Mouse (Mus musculus) hematopoietic stem cell, adult 5-6 weeks (primary cell): ENCODE data around the gene Zfp800. TPM values are rescaled to one million over a fixed set of nuclear protein-coding genes. Genes with fewer than 3 reads are reported as not detected.
A peak's percentile ranks its signal among the peaks of the same experiment; 100 is the strongest.

ENCODE experiments used
- ATAC-seq, 2 experiments: fragments of 125-278 bp in 1 of 2; replicated peaks in 1 of 2; 2 replicates each; pipeline ENCODE4 v1.8.0; 2016 to 2017; ENCODE audit warnings: inconsistent platforms in 2 of 2, mild to moderate bottlenecking in 2 of 2, moderate number of reproducible peaks in 2 of 2, low read depth in 1 of 2, moderate TSS enrichment in 1 of 2; ENCODE audit not compliant: low FRiP score in 2 of 2, poor library complexity in 2 of 2, severe bottlenecking in 2 of 2, insufficient read depth in 1 of 2, low TSS enrichment in 1 of 2
- total RNA-seq: library from RNA; stranded (forward); fragments of 172-1452, 232-1000 nt; gene quantifications from 2 replicates; pipeline ENCODE4 v1.2.3, GENCODE M21; 2017

The Zfp800 gene
- total RNA-seq: 57.5 and 78.1 TPM in 2 replicates

DNA sequence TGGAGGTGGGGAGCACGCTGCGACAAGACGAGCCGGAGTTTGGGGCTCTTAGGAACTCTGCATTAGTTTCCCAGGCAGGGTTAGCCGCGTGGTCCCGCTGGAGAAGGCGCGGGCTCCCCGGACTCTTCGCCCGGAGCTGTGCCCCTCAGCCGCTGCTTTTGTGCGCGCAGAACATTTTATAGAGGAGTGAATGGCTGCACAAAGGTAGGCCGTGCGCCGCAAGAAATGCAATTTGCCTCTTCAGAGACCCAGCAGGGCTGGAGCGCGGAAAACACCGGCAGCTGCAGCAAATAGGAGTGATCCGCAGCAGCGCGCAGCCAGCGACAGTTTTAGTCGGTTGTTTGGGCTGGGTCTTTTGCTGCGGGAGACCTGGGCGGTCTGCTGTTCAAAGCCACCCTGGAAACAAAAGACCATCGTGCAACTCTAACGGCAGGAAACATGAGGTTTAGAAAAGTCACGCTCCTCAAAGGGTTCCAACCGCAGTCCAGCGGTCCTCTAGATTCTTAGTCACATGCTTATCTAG is at the start of gene Zfp800:
Gene Zfp800 (minus strand): TSS at position 325 of the 523 bp plus-strand sequence.
- peak; percentile 54 to 58 for ATAC-seq

DNA sequence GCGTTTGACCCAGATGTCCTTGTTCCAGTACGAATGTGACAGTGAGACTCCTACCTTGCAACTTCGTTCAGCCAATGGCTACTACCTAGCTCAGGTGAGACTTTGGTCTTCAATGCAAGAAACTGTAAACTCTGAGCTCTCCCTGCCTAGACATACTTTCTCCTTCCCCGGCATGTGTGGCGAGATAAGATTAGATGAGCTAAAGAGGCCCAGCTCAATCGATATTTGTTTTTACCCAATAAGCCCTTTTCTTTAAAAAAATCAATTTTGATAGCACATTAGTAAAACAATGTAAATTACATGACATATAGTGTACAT is 33.7 kb upstream of the Zfp800 start:
- no peak for ATAC-seq

DNA sequence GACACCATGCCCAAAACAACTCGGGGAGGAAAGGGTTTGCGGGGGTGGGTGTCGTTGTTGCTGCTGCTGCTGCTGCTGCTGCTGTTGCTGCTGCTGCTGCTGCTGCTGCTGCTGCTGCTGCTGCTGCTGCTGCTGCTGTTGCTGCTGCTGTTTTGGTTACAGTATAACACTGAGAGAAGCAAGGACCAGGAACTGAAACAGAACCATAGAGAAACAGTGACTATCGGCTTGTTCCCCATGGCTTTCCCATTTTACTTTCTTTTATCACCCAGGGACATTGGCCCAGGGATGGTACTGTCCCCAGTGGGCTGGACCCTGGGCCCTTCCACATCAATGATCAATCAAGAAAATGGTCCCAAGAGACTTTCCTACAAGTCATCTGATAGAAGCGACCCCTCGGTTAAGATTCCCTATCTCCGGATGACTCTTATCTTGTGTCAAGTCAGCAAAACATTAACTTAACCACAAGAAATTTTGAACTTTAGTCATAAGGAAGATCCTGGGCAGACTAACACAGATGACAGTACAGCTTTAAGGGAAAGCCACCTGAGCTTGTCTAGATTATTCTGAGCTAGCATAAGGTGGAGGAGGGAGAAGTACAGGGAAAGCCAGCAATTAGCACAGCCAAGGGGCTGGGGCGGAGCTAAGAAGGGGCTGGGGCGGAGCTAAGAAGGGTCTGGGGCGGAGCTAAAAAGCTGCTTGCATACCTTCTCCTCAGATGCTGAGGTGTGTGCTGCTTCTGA is 33.2 kb upstream of the Zfp800 start:
- ATAC-seq: no peak

DNA sequence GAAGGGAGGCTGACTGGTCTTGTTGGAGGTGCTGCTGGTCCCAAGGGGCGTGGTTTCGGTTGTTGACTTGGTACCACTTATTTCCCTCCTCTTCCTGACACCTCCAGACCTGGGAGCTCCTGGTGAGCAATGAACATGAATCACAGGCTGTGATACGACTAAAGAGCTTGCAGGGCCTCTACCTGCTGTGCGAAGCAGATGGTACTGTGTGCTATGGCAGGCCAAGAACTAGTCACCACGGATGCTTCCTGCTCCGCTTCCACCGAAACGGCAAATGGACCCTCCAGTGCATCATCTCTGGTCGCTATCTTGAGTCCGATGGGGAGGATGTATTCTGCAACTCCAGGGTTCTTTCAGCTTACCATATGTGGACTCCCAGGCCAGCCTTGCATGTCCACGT is 32.1 kb upstream of the Zfp800 start:
- no peak for ATAC-seq

DNA sequence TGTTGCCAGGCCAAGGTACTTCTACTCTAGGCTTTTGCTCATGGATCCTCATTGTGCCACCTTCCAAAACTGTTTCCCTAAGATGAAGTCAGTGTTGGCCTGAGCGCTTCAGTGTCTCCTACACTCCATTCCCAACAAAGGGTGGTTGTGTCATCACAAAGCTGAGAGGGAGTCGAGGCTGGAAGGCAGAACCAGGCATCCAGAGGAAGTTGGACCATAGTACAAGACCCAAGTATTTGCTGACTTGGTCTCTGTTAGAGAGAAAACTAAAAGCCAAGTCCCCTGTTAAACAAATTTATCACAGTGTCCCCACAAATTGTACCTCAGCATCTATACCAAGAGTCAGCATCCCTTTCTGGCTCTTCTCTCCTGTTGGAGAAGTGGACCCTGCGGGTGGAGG is 30.5 kb upstream of the Zfp800 start, which contains the start of gene Gcc1:
Gene Gcc1 (minus strand): TSS at position 101 of the 400 bp plus-strand sequence.
- ATAC-seq: no peak

DNA sequence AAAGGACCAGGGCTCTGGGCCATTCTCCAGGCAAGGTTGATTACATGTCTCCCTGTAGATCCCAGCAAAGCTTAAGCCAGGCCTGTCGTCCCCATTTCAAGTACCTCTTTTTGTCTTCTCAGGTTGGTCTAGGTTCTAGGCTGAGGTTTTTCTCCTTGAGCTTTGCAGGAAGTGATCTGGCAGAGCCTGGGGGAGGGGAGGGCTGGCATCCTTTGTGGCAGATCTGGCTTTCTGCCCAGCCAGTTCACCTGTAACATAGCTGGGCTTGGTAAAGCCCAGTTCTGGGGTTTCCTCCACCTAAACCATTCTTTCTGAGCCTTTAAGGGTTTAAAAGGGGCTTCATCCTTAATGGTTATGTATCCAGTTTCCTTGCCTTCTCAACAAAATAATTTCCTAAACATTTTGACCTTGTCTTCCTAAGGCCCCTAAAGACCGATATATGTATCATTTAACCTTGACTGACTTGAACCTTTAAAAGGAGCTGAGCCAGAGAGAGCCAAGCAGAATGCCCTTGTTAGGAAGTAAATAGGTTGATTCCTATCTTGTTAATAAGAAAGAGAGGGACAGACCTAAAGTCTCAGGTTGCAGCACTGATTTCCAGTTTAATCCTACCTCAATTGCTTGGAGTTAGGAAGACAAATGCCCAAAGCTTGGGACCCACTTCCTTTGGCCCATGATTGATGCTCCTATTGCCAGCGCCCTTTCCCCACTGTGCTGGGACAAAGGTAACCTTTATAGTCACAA is 29.5 kb upstream of the Zfp800 start, which contains the start of gene Fscn3:
Gene Fscn3 (plus strand): TSS at position 694 of the 744 bp plus-strand sequence.
- no peak for ATAC-seq

DNA sequence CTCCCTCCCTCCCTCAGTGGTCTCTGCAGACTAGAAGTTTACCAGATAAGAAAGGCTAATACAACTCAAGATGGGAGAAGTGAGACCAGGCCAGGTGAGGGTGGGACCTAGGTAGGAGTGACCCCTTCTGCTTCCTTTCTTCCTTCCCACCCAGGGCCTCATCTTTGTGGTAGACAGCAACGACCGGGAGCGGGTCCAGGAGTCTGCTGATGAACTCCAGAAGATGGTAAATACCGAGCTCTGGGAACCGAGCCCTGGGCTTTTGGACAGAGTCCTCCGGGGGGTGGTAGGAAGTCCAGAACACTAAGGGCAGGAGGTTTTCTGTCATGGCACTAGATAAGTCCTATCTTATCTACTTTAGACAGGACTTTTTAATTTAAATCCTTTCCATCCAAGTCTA is 27.2 kb upstream of the Zfp800 start:
- no peak for ATAC-seq

DNA sequence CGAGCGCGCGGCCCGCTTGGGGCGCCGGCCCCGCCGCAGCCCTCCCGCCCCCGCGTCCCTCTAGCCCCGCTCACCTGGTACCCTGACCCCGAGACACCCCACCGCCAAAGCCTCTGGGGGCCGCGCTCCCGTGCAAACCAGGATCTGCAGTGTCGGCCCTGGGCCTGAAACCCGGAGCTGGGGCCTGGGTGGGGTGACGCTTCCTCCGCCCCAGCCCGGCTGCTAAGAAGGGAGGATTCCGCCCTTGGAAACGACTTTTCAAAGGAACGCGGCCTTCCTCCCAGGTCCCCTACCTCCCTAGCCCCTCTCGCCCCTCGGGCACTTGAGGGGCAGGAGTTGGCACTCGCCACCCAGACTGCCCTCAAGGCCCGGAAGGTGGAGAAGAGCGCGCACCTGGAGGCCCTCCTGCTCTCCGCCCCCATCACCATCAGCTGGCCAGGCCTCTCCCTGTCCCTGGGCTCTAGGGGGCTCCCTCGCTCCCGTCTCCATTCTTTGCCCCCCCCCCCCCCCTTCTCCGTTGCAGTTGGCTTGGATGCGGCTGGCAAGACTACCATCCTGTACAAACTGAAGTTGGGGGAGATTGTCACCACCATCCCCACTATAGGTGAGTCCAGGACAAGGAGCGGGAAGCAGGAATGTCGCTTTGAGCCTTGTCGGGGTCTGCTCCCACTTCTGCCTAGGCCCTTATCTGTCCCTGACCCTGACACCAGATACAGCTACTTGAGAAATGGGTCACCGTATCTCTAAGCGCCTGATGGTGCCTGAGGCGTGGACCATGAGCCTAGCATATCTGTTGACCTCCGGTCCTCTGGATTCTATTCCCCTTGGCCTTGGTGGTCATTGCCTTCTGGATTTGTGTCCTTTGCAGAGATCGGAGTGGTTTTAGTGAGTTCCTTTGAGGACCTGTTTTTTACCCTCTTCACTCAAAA is 26.2 kb upstream of the Zfp800 start:
- ATAC-seq: peak in 1 of 2 experiments; percentile 8; a peak in 1 of 4 replicates

DNA sequence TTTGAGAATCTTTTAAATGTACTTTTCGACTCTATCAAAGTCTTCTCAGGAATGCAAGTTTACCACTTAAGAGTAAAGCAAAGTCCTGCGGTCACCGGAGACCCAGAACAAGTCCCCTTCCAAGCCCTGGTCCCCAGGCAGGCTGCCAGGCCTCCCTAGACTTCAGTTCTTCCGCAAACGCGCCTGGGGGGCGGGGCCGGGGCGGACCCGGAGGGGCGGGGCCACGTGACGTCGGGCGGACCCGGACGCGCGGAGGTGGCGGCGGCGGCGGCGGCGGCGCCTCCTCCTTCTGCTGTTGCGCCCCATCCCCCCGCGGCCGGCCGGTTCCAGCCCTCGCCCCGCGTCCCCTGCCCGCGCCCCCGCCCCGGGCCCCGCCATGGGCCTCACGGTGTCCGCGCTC is 25.5 kb upstream of the Zfp800 start, which contains the start of gene Arf5:
Gene Arf5 (plus strand): TSS at position 248 of the 400 bp plus-strand sequence.
- peak; percentile 20 to 44 for ATAC-seq

DNA sequence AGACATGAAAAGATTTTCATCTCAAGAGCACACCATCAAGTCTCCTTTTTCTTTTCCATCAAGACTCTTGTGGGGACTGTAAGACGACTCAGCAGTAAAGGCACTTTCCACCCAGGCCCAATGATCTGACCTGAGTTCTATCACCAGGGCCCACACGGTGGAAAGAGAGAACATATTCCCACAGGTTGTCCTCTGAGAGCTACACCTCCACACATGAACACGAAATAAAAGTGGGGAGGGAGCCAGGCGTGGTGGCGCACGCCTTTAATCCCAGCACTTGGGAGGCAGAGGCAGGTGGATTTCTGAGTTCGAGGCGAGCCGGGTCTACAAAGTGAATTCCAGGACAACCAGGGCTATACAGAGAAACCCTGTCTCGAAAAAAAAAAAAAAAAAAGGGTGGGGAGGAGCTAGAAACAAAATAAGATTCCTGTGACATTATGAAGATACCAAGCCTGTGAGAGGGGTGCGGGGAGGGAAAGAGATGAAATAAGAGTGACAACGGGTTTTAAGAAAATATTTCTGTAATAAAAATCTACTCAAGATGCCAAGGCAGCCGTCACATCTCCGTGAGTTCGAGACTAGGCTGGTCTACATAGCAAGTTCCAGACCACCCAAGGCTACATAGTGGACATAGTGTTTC is 25.0 kb upstream of the Zfp800 start:
- ATAC-seq: no peak

DNA sequence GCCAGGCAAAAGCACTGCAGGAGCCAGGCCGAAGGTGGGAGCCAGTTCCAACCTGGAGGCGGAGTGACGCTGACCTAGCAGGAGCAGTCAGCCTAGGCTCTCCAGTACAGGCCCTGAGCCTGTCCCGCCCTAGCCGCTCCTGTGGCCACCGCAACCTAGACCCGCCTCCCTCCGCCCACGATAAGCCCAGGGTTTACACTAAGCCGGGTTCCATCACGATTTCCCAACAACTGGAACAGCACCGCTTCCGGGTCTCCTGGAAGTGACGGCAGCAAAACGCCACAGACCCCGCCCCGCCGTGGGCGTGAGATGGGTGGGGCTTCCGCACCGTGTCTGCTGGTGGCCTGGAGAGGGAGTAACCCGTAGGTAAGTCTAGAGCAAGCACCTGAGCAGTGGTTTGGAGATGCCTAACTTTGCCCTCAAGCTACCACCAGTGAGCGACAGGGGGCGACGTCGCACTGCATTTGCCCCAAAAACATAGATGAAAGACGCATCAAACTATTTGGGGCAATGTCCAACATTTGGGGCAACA is 23.7 kb upstream of the Zfp800 start:
- peak; percentile 86 to 92 for ATAC-seq

DNA sequence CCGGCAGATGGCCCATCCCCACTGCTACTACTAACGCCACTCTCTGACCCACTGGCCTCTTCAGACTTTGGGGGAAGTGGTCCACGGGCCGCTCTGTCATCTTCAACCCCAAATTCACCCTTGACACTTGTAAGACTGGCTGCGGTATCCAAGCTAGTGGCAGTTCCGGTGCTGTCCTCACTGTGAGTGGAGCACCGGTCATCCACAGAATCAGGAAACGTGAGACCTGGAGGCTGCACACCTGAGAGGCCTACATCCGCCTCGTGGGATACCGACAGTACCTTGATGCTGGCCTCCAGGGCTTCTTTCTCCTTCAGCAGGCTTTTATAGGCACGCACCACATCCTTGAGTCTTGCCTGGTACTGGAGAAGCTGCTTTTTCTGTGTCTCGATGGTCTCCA is 23.1 kb upstream of the Zfp800 start:
- no peak for ATAC-seq

DNA sequence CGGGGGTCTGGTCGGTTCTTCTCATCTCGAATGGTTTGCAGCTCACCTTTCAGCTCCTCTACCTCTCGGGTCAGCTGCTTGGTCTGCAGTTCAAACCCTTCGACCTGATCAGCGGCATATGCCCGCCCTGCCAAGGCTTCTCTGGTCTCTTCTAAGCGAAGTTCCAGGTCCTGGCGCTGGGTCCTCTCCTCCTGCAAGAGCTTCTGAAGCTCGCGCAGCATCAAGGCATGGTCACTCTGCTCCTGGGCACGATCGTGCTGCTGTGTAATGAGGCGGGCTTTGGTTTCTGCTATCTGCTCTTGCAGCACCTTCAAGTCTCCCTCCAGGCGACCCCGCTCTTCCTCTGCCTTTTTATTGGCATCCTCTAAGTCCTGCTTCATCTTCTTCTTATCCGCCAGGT is 22.6 kb upstream of the Zfp800 start:
- no peak for ATAC-seq

DNA sequence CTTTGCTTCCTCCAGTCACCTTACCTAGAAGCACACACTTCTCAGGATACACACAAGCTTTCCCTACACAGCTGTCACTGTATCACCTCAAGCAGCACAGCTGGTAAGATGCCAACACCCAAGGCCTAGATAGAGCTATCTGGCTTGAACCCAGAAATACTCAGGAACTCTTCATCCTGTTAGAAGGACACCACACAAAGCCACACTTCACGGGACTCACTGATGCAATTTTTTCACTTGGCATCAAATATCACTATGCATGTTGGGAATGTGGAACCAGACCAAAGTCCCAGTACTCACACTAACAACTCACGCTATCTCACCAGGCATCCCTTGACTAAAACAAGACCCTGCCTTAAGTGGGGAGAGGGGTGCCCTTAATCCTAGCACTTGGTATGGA is 21.9 kb upstream of the Zfp800 start:
- ATAC-seq: no peak

DNA sequence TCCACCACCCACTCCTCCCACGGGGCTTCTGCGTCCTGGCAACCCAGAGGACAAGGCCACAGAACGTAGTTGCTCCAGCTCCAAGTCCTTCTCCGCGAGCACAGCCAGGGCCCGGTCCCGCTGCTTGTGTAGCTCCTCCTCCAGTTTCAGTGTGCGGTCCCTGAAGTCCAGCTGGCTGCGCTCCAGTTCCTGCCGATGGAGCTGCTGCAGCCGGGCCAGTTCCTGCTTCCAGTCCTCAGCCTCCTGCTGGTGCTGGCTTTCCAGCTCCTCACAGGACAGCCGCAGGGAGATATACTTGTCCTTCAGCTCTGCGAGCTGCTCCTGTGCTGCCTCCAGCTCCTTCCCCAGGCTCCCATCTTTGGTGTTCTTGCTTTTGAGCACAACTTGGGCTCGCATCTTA is 20.6 kb upstream of the Zfp800 start:
- ATAC-seq: no peak

DNA sequence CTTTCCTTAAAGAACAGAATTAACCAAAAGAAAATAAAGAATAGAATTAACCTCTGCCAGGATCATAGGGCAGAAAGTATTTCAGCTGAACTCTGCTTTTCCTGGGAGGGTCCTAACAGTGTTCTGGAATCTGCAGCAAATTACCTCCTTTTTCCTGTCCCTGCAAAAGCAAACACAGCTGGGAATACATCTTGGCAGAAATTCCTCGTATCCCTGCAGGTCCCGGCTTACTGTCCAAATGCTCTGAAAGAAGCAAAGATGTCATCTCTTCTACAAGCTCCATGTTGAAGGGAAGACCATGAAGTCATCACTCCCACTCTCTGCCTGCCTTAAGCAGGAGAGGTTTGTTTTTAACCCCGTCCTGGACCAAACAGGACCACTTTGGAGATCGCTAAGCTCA is 19.2 kb upstream of the Zfp800 start:
- no peak for ATAC-seq

DNA sequence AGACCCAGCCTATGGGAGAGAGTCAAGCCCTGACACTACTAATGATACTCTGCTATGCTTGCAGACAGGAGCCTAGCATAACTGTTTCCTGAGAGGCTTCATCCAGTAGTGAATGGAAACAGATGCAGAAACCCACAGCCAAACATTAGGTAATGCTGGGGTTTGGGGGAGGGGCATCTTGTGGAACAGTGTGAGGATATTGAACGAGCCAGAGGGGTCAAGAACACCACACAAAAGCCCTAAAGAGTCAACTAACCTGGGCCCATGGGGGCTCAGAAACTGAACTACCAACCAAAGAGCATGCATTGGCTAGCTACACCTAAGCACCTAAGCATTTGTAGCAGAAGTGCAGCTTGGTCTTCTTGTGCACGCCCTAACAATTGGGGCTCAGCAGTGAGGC is 13.4 kb upstream of the Zfp800 start:
- no peak for ATAC-seq
